Mouse (Mus musculus) liver, postnatal 0 days (tissue): ENCODE data around the gene Ccdc144b. TPM values are rescaled to one million over a fixed set of nuclear protein-coding genes. Genes with fewer than 3 reads are reported as not detected.

ENCODE experiments used
- ATAC-seq: fragments of 200-750 bp; cut with Nextera tagmentation; 2 replicates; pipeline ENCODE4 v1.8.0; 2017; ENCODE audit warnings: mild to moderate bottlenecking, moderate library complexity
- DNase-seq: peaks from one replicate; pipeline ENCODE4 v3.0.0-alpha.2; 2016
- H3K27ac ChIP-seq: fragments of 300-500 bp; sonication (generic); 2 replicates; pipeline ENCODE4 v1.5.1; 2014; ENCODE audit warnings: antibody characterized with exemption, moderate library complexity, mild to moderate bottlenecking, low read depth
- H3K27me3 ChIP-seq: fragments of 300-500 bp; sonication (generic); 2 replicates; pipeline ENCODE4 v1.6.1; 2014; ENCODE audit warnings: low read length, control low read depth, mixed read lengths; ENCODE audit not compliant: insufficient read depth
- H3K36me3 ChIP-seq: fragments of 300-500 bp; sonication (generic); replicated peaks from 2 replicates; pipeline ENCODE4 v1.6.1; 2014; ENCODE audit warnings: mild to moderate bottlenecking, control low read depth, low read length, moderate library complexity, mixed read lengths; ENCODE audit not compliant: insufficient read depth
- H3K4me1 ChIP-seq: fragments of 300-500 bp; sonication (generic); 2 replicates; pipeline ENCODE4 v1.6.1; 2014; ENCODE audit warnings: antibody characterized with exemption, mild to moderate bottlenecking, control low read depth; ENCODE audit not compliant: insufficient read depth
- H3K4me2 ChIP-seq: fragments of 300-500 bp; sonication (generic); 2 replicates; pipeline ENCODE4 v1.6.1; 2014; ENCODE audit warnings: low read depth, mild to moderate bottlenecking, low read length, moderate library complexity, mixed read lengths
- H3K4me3 ChIP-seq: fragments of 300-500 bp; sonication (generic); 2 replicates; pipeline ENCODE4 v1.5.1; 2014; ENCODE audit warnings: low read depth, low read length
- H3K9ac ChIP-seq: fragments of 300-500 bp; sonication (generic); replicated peaks from 2 replicates; pipeline ENCODE4 v1.6.1; 2014; ENCODE audit warnings: mild to moderate bottlenecking, moderate library complexity
- H3K9me3 ChIP-seq: fragments of 300-500 bp; sonication (generic); 2 replicates; pipeline ENCODE4 v1.6.1; 2016; ENCODE audit warnings: mild to moderate bottlenecking, control low read depth, low read length, mixed read lengths
- CTCF ChIP-seq: sonication (generic); IDR thresholded peaks from 2 replicates; pipeline ENCODE4 v1.5.1; 2016; ENCODE audit warnings: antibody characterized with exemption, low read depth
- EP300 ChIP-seq: IDR thresholded peaks from 2 replicates; pipeline ENCODE4 v1.6.1; 2016; ENCODE audit warnings: antibody characterized with exemption, low read depth, mild to moderate bottlenecking
- WGBS: fragments of 180-500 bp; shearing (Covaris S2); extraction: QIAGEN DNeasy Blood & Tissue Kit; methylation state at CpG from one replicate; pipeline ENCODE4 v1.1.7; 2014; ENCODE audit not compliant: insufficient replicate concordance; 5-methylcytosine and 5-hydroxymethylcytosine counted together
- polyA plus RNA-seq: library from polyadenylated mRNA; unstranded; fragments of >200 nt; fragmentation: Nextera tagmentation; extraction: Ambion mirVana; gene quantifications from 2 replicates; pipeline ENCODE4 v1.2.1, GENCODE M21; 2015

Ccdc144b gene
- polyA plus RNA-seq, result not detected in 2 replicates

- Histone ChIP-seq H3K9ac (no peak within 1 kb of the TSS), H3K36me3 (no peaks in the 10 kb centered on the region), H3K27ac (no peak within 1 kb of the TSS), H3K9me3 (no peaks in the 10 kb centered on the region), H3K4me1 (no peaks in the 10 kb centered on the region), H3K27me3 (no peaks in the 10 kb centered on the region), H3K4me3 (no peak within 1 kb of the TSS), H3K4me2 (no peak within 1 kb of the TSS)
- ATAC-seq (no peak), DNase-seq (no peak)
- 82% methylated on average over 6 of the region's 6 CpGs for WGBS
- no peak for TF ChIP-seq EP300
- TF ChIP-seq CTCF, result no peak
Observed at GRCm38 (mm10) chr3:36053447-36053846, at the start of gene Ccdc144b. Gene Ccdc144b (minus strand): TSS chr3:36053547.

- Histone ChIP-seq H3K4me2 (no peak overlapping the region), H3K9me3 (no peaks in the 10 kb centered on the region), H3K36me3 (peaks cover 8% of the 10 kb centered on the region), H3K9ac (no peak overlapping the region), H3K4me1 (no peaks in the 10 kb centered on the region), H3K27ac (no peak overlapping the region), H3K27me3 (no peaks in the 10 kb centered on the region), H3K4me3 (no peak overlapping the region)
- WGBS, result 82% methylated on average over 2 of the region's 2 CpGs
- ATAC-seq (no peak), DNase-seq (no peak)
- no peak for TF ChIP-seq CTCF
- no peak for TF ChIP-seq EP300
Observed at GRCm38 (mm10) chr3:36095371-36095770, 42.0 kb upstream of the Ccdc144b start.

- Histone ChIP-seq H3K27me3 (no peaks in the 10 kb centered on the region), H3K4me1 (no peaks in the 10 kb centered on the region), H3K27ac (no peak overlapping the region), H3K9ac (no peak overlapping the region), H3K9me3 (no peaks in the 10 kb centered on the region), H3K4me2 (no peak overlapping the region), H3K36me3 (peaks cover 51% of the 10 kb centered on the region), H3K4me3 (no peak overlapping the region)
- WGBS, result 83% methylated on average over 9 of the region's 9 CpGs
- DNase-seq, result no peak
- ATAC-seq, result no peak
- TF ChIP-seq CTCF (no peak), EP300 (no peak)
Observed at GRCm38 (mm10) chr3:36087591-36087990, 34.2 kb upstream of the Ccdc144b start.

GRCm38 (mm10) chr3:36085394-36085793 is 32.0 kb upstream of the Ccdc144b start:
- H3K36me3 ChIP-seq, result peaks cover 62% of the 10 kb centered on the region
- H3K4me1 ChIP-seq, result no peaks in the 10 kb centered on the region
- no peak overlapping the region for H3K27ac ChIP-seq
- H3K9me3 ChIP-seq, result no peaks in the 10 kb centered on the region
- ATAC-seq (no peak), DNase-seq (no peak)
- no peak overlapping the region for H3K4me3 ChIP-seq
- WGBS, result 90% methylated on average over 5 of the region's 5 CpGs
- TF ChIP-seq EP300, result no peak
- no peak for TF ChIP-seq CTCF
- H3K4me2 ChIP-seq, result no peak overlapping the region
- H3K9ac ChIP-seq, result no peak overlapping the region
- no peaks in the 10 kb centered on the region for H3K27me3 ChIP-seq

GRCm38 (mm10) chr3:36083381-36083780 is 30.0 kb upstream of the Ccdc144b start:
- TF ChIP-seq EP300, result no peak
- TF ChIP-seq CTCF, result no peak
- H3K27ac ChIP-seq, result no peak overlapping the region
- H3K9me3 ChIP-seq, result no peaks in the 10 kb centered on the region
- no peak for ATAC-seq
- no peak overlapping the region for H3K4me2 ChIP-seq
- H3K27me3 ChIP-seq, result no peaks in the 10 kb centered on the region
- no peak overlapping the region for H3K9ac ChIP-seq
- no peak for DNase-seq
- no peak overlapping the region for H3K4me3 ChIP-seq
- H3K4me1 ChIP-seq, result no peaks in the 10 kb centered on the region
- peaks cover 56% of the 10 kb centered on the region for H3K36me3 ChIP-seq
- 82% methylated on average over 7 of the region's 7 CpGs for WGBS

GRCm38 (mm10) chr3:36082843-36083242 is 29.5 kb upstream of the Ccdc144b start:
- H3K9ac ChIP-seq, result no peak overlapping the region
- no peak overlapping the region for H3K4me3 ChIP-seq
- WGBS, result 82% methylated on average over 4 of the region's 4 CpGs
- no peak for TF ChIP-seq CTCF
- TF ChIP-seq EP300, result no peak
- no peak overlapping the region for H3K4me2 ChIP-seq
- H3K36me3 ChIP-seq, result peaks cover 59% of the 10 kb centered on the region
- H3K9me3 ChIP-seq, result no peaks in the 10 kb centered on the region
- ATAC-seq (no peak), DNase-seq (no peak)
- H3K27ac ChIP-seq, result no peak overlapping the region
- H3K27me3 ChIP-seq, result no peaks in the 10 kb centered on the region
- H3K4me1 ChIP-seq, result no peaks in the 10 kb centered on the region

GRCm38 (mm10) chr3:36080741-36081140 is 27.4 kb upstream of the Ccdc144b start:
- 91% methylated on average over 5 of the region's 5 CpGs for WGBS
- TF ChIP-seq EP300 (no peak), CTCF (no peak)
- Histone ChIP-seq H3K9me3 (no peaks in the 10 kb centered on the region), H3K36me3 (peaks cover 67% of the 10 kb centered on the region), H3K4me1 (no peaks in the 10 kb centered on the region), H3K27me3 (no peaks in the 10 kb centered on the region), H3K4me3 (no peak overlapping the region), H3K27ac (no peak overlapping the region), H3K9ac (no peak overlapping the region), H3K4me2 (no peak overlapping the region)
- DNase-seq (no peak), ATAC-seq (no peak)
